Mouse (Mus musculus): ENCODE results near the gene Ppm1n.

The Ppm1n gene

GRCm38 (mm10) chr7:19234652-19235051 lies 45.2 kb downstream of the Ppm1n start:
- in situ Hi-C loops (cut with MboI; ENCODE audit: low pct_unique_long_range_greater_than_20kb in 1 of 2, low sequenced_read_pairs in 2 of 2, unreplicated experiment in 1 of 2), result loop anchor here (5.0 kb wide), 2 partner anchors 43 to 48 kb away; partner anchors contain the start of genes Ppm1n (in 1 of the 2) and Rtn2 (in 1 of the 2)

- in situ Hi-C loops (cut with MboI; ENCODE audit: low pct_unique_long_range_greater_than_20kb in 1 of 2, low sequenced_read_pairs in 2 of 2, unreplicated experiment in 1 of 2), result loop anchor here (5.0 kb wide), 2 partner anchors 45 to 50 kb away; partner anchors contain the start of genes Ppm1n (in 1 of the 2) and Rtn2 (in 1 of the 2)
These were observed 48.0 kb downstream of the Ppm1n start for GRCm38 (mm10) chr7:19231849-19232248.

GRCm38 (mm10) chr7:19230899-19231298 lies 49.0 kb downstream of the Ppm1n start:
- in situ Hi-C loops (cut with MboI; ENCODE audit: low pct_unique_long_range_greater_than_20kb in 1 of 2, low sequenced_read_pairs in 2 of 2, unreplicated experiment in 1 of 2), result loop anchor here (5.0 kb wide), 2 partner anchors 46 to 51 kb away; partner anchors contain the start of genes Ppm1n (in 1 of the 2) and Rtn2 (in 1 of the 2)

- in situ Hi-C loops (cut with MboI; ENCODE audit: low pct_unique_long_range_greater_than_20kb in 1 of 2, low sequenced_read_pairs in 2 of 2, unreplicated experiment in 1 of 2), result loop anchor here (5.0 kb wide), 2 partner anchors 47 to 52 kb away; partner anchors contain the start of genes Ppm1n (in 1 of the 2) and Rtn2 (in 1 of the 2)
These were observed 49.8 kb downstream of the Ppm1n start for GRCm38 (mm10) chr7:19230041-19230580.

GRCm38 (mm10) chr7:19229404-19229803 lies 50.5 kb downstream of the Ppm1n start:
- in situ Hi-C loops (cut with MboI; ENCODE audit: low pct_unique_long_range_greater_than_20kb in 1 of 2, low sequenced_read_pairs in 2 of 2, unreplicated experiment in 1 of 2), result no loop called here

- in situ Hi-C loops (cut with MboI; ENCODE audit: low pct_unique_long_range_greater_than_20kb in 1 of 2, low sequenced_read_pairs in 2 of 2, unreplicated experiment in 1 of 2), result no loop called here
These were observed 51.1 kb downstream of the Ppm1n start for GRCm38 (mm10) chr7:19228793-19229148.

GRCm38 (mm10) chr7:19227883-19228792 lies 51.7 kb downstream of the Ppm1n start, which contains the start of gene Opa3:
Opa3 (plus strand) TSS chr7:19228334.
- in situ Hi-C loops (cut with MboI; ENCODE audit: low pct_unique_long_range_greater_than_20kb in 1 of 2, low sequenced_read_pairs in 2 of 2, unreplicated experiment in 1 of 2), result no loop called here

GRCm38 (mm10) chr7:19226817-19227797 lies 52.8 kb downstream of the Ppm1n start:
- in situ Hi-C loops (cut with MboI; ENCODE audit: low pct_unique_long_range_greater_than_20kb in 1 of 2, low sequenced_read_pairs in 2 of 2, unreplicated experiment in 1 of 2), result no loop called here
